Mouse (Mus musculus) urinary bladder, postnatal 10 days (tissue): ENCODE results near the gene Gpr171.
"Not testable (repeated sequence)": the region's sequence is repeated elsewhere in the genome, so short reads cannot be mapped to it uniquely, and the experiment has no call there.

Experiments
- DNase-seq: peaks from one replicate; pipeline ENCODE4 v3.0.0; 2022; ENCODE audit warnings: low spot score

Gpr171 gene

GRCm38 (mm10) chr3:59113973-59114517 lies 12.4 kb upstream of the Gpr171 start:
- no peak for DNase-seq

- not testable (repeated sequence) for DNase-seq
These were observed 11.7 kb upstream of the Gpr171 start for GRCm38 (mm10) chr3:59113291-59113690.

- no peak for DNase-seq
These were observed 10.3 kb upstream of the Gpr171 start for GRCm38 (mm10) chr3:59111944-59112343.

GRCm38 (mm10) chr3:59109834-59110233 lies 8.2 kb upstream of the Gpr171 start:
- not testable (repeated sequence) for DNase-seq

GRCm38 (mm10) chr3:59107439-59107838 lies 5.8 kb upstream of the Gpr171 start:
- DNase-seq, result no peak

GRCm38 (mm10) chr3:59104462-59104861 lies 2.8 kb upstream of the Gpr171 start:
- DNase-seq, result no peak

- no peak for DNase-seq
These were observed 525 bp upstream of the Gpr171 start for GRCm38 (mm10) chr3:59102146-59102545.

GRCm38 (mm10) chr3:59098540-59098939 lies 3.1 kb downstream of the Gpr171 start:
- DNase-seq, result no peak

GRCm38 (mm10) chr3:59097421-59097820 lies 4.2 kb downstream of the Gpr171 start:
- DNase-seq, result no peak

- no peak for DNase-seq
These were observed 8.9 kb downstream of the Gpr171 start for GRCm38 (mm10) chr3:59092702-59093101.

- DNase-seq, result no peak
These were observed 20.7 kb downstream of the Gpr171 start for GRCm38 (mm10) chr3:59080919-59081318.

GRCm38 (mm10) chr3:59080293-59080916 lies 21.2 kb downstream of the Gpr171 start:
- DNase-seq, result no peak

GRCm38 (mm10) chr3:59079327-59079726 lies 22.3 kb downstream of the Gpr171 start:
- DNase-seq, result no peak

- no peak for DNase-seq
These were observed 23.0 kb downstream of the Gpr171 start for GRCm38 (mm10) chr3:59078585-59078984.

- no peak for DNase-seq
These were observed 24.3 kb downstream of the Gpr171 start for GRCm38 (mm10) chr3:59077278-59077677.

- DNase-seq, result not testable (repeated sequence)
These were observed 32.5 kb downstream of the Gpr171 start for GRCm38 (mm10) chr3:59069071-59069470.

GRCm38 (mm10) chr3:59066558-59067294 lies 34.9 kb downstream of the Gpr171 start:
- no peak for DNase-seq

- DNase-seq, result no peak
These were observed 35.7 kb downstream of the Gpr171 start for GRCm38 (mm10) chr3:59065937-59066336.

- no peak for DNase-seq
These were observed 38.2 kb downstream of the Gpr171 start for GRCm38 (mm10) chr3:59063431-59063830.

- DNase-seq, result no peak
These were observed 39.5 kb downstream of the Gpr171 start for GRCm38 (mm10) chr3:59062141-59062540.

- no peak for DNase-seq
These were observed 41.5 kb downstream of the Gpr171 start for GRCm38 (mm10) chr3:59060131-59060530.

GRCm38 (mm10) chr3:59059022-59059541 lies 42.5 kb downstream of the Gpr171 start:
- no peak for DNase-seq
